Mouse (Mus musculus) gastrocnemius, postnatal 4 days (tissue): ENCODE data around the gene Sult5a1. TPM values are rescaled to one million over a fixed set of nuclear protein-coding genes. Genes with fewer than 3 reads are reported as not detected.
A peak's percentile ranks its signal among the peaks of the same experiment; 100 is the strongest.
"Not testable (repeated sequence)": the region's sequence is repeated elsewhere in the genome, so short reads cannot be mapped to it uniquely, and the experiment has no call there.

ENCODE experiments used
- DNase-seq, 2 experiments: peaks; one replicate each; pipeline ENCODE4 v3.0.0; 2021 to 2022; ENCODE audit warnings: low spot score in 2 of 2, mixed read lengths in 2 of 2
- total RNA-seq, 2 experiments: library from RNA; stranded (reverse); gene quantifications; 2 replicates each; pipeline ENCODE4 v1.2.3; 2021

The Sult5a1 gene
- total RNA-seq, 2 experiments from 2014 or later: 10.2 to 10.8 TPM

- no peak for DNase-seq
Measured at GRCm38 (mm10) chr8:123135806-123136205, 22.3 kb downstream of the Sult5a1 start.

- no peak for DNase-seq
Measured at GRCm38 (mm10) chr8:123135406-123135805, 22.7 kb downstream of the Sult5a1 start.

- no peak for DNase-seq
Measured at GRCm38 (mm10) chr8:123134149-123134713, 23.9 kb downstream of the Sult5a1 start.

- DNase-seq: no peak
Measured at GRCm38 (mm10) chr8:123132953-123133352, 25.2 kb downstream of the Sult5a1 start.

- DNase-seq: no peak
Measured at GRCm38 (mm10) chr8:123131041-123131440, 27.1 kb downstream of the Sult5a1 start.

- DNase-seq: no peak
Measured at GRCm38 (mm10) chr8:123126193-123126816, 31.8 kb downstream of the Sult5a1 start.

GRCm38 (mm10) chr8:123122670-123123069, 35.4 kb downstream of the Sult5a1 start:
- DNase-seq: no peak

- no peak for DNase-seq
Measured at GRCm38 (mm10) chr8:123122059-123122458, 36.1 kb downstream of the Sult5a1 start.

- DNase-seq: no peak
Measured at GRCm38 (mm10) chr8:123117744-123118143, 40.4 kb downstream of the Sult5a1 start.

GRCm38 (mm10) chr8:123117127-123117731, 40.9 kb downstream of the Sult5a1 start, which contains the start of gene Cpne7:
Cpne7 (plus strand) TSS chr8:123117374.
- no peak for DNase-seq

- no peak for DNase-seq
Measured at GRCm38 (mm10) chr8:123114644-123115043, 43.5 kb downstream of the Sult5a1 start.

- no peak for DNase-seq
Measured at GRCm38 (mm10) chr8:123113908-123114469, 44.1 kb downstream of the Sult5a1 start.

GRCm38 (mm10) chr8:123112892-123113291, 45.2 kb downstream of the Sult5a1 start:
- DNase-seq: no peak

- peak in 1 of 2 experiments; percentile 49 for DNase-seq
Measured at GRCm38 (mm10) chr8:123110649-123111048, 47.5 kb downstream of the Sult5a1 start.

GRCm38 (mm10) chr8:123108953-123109352, 49.2 kb downstream of the Sult5a1 start:
- DNase-seq: no peak

- DNase-seq: no peak
Measured at GRCm38 (mm10) chr8:123108010-123108409, 50.1 kb downstream of the Sult5a1 start.

- no peak for DNase-seq
Measured at GRCm38 (mm10) chr8:123106531-123106930, 51.6 kb downstream of the Sult5a1 start.

GRCm38 (mm10) chr8:123105553-123106326, 52.4 kb downstream of the Sult5a1 start:
- DNase-seq: no peak

- no peak for DNase-seq
Measured at GRCm38 (mm10) chr8:123104046-123104767, 53.9 kb downstream of the Sult5a1 start.

- no peak for DNase-seq
Measured at GRCm38 (mm10) chr8:123103285-123103684, 54.8 kb downstream of the Sult5a1 start.

- DNase-seq: not testable (repeated sequence)
Measured at GRCm38 (mm10) chr8:123102855-123103254, 55.3 kb downstream of the Sult5a1 start.
